Mouse (Mus musculus) heart, postnatal 0 days (tissue): ENCODE data around the gene Fam19a5.

Experiments
- CTCF ChIP-seq: IDR thresholded peaks from 2 replicates; pipeline ENCODE4 v1.5.1; 2016; ENCODE audit warnings: antibody characterized with exemption, control low read depth, low read depth
- EP300 ChIP-seq: IDR thresholded peaks from 2 replicates; pipeline ENCODE4 v1.6.1; 2016; ENCODE audit warnings: antibody characterized with exemption, low read depth

DNA sequence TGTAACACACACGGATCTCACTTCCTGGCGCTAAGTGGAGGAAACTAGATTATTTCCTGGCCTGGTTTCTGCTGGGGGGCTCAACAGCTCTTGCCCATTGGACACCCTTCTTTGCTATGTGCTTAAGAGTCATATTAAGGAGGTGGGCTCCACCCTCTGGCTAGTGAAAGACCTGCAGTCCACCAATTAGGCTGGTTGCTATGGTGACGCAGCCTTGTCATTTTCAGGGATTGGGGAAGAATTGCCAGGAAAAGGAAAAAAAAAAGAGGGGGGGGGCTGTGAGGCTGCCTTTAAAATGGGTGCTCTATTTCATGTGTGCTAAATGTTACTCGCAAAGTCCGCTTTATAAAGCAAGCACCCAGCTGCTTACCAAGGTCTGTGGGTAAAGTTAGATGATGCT, 2.9 kb downstream of the Fam19a5 start:
- 0 out of 2 replicates have a peak, but pooled peaks have one; percentile 17 for TF ChIP-seq CTCF
- no peak for TF ChIP-seq EP300
